Mouse (Mus musculus): ENCODE measurements around the gene Cd5.
A peak's percentile ranks its signal among the peaks of the same experiment; 100 is the strongest.

Cd5 gene

GRCm38 (mm10) chr19:10738811-10739210 lies at the start of gene Cd5:
TSS of gene Cd5 (minus strand) at chr19:10739002.
- peak; percentile 81 for DNase-seq (ENCODE audit: low read depth, low spot score)

GRCm38 (mm10) chr19:10788242-10788641 lies 49.4 kb upstream of the Cd5 start:
- no peak for DNase-seq (ENCODE audit: low read depth, low spot score)

- no peak for DNase-seq (ENCODE audit: low read depth, low spot score)
Observed at GRCm38 (mm10) chr19:10787406-10787805, 48.6 kb upstream of the Cd5 start.

DNA sequence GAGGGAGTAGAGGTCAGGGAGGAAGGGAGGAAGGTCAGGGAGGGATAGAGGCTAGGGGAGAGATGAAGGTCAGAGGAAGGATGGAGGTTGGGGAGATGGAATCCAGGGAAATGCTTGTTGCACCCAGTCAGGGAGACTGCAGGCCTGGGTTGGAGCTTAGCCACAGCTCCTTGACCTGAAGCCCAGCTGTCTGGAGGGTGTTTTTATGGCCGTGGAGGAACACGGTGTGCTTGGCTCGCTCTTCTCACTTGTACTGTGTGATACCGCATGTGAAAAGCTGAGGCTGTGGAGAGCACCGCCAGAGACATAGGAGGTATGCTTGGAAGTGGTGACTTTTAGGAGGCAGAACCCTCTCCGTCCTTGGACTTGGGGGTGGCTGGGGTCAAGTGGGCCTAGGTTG lies 48.0 kb upstream of the Cd5 start:
- DNase-seq (ENCODE audit: low read depth, low spot score) = no peak

DNA sequence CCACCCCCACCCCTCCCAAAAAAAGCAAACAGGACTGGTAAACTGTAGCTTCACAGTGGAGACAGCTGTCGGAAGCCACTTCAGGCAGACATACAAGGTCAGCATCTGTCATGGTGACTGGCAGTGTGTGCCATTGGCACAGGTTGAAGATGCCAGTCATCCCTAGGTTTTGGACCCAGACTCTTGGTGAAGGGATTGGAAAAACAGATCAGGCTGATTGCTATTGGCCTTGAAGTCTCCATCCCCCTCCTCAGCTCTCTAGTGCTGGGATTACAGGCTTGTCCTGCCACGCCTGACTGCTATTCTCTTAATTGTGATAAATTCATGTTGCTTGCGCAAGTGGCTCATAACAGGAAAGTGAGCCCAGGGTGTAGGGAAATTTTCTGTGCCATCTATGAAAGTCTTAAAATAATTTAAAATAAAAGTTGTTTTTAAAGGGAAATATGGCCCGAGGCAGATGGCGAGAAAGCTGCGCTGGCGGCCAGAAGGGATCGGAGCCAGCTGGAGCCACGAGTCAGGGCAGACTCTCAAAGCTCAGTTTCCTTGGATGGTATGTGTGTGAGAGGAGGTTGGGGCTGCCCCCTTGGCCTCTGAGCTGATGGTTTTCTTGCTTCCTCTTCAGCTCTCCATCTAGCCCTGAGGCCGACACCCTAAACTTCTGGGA lies 46.1 kb upstream of the Cd5 start:
- DNase-seq (ENCODE audit: low read depth, low spot score) = no peak

- DNase-seq (ENCODE audit: low read depth, low spot score) = no peak
Observed at GRCm38 (mm10) chr19:10784061-10784460, 45.3 kb upstream of the Cd5 start.

DNA sequence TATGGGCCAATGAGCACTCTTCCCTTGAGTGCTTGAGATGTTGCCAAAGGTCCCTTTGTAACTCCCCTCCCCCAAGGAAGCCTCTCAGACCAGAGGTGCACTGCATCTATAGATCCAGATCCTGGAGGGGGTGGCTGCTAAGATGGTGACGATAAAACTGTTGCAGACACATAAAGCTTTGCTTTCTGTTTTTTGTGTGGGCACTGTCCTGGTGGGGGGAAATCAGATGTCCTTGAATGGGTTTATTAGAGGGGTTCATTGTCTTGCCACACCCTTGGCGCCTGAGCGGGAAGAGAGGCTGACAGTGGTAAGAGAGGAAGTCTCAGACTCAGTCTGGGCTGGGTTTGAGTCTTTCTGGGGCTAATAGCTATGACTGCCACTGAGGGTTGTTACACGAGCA lies 44.4 kb upstream of the Cd5 start:
- no peak for DNase-seq (ENCODE audit: low read depth, low spot score)

DNA sequence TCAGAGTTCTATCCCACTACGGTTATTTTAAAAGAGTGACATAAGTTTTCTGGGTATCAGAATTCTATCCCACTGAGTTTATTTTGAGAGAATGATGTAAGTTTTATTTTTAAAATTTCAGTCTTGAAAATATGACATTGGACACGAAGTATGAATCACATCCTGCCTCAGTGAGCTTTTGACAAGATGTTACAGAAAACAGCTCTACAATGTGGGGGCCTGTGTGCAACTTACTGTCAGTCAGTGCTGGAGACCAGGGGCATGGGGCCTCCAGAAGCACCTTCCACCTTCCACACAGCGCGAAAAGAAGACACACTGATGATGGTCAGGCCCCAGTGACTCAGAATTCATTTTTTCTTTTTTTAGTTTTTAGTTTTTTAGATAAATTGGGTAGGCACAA lies 42.8 kb upstream of the Cd5 start:
- no peak for DNase-seq (ENCODE audit: low read depth, low spot score)

DNA sequence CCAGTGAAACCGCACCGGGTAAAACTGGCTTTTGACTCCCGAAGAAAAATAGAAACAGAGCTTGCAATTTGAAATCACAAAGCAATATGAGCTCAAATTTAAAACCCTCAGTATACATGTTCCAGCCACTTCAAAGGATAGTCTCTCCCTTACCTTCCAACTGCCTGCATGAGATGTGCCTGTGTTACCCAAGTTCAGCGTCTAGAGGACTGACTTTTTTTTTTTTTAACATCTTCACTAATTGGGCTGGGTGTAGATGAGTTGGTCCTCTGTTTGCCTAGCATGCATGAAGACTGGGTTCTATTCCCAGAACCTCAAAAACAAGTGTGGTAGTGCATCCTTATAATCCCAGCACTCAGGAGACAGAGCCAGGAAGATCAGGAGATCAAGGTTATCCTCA lies 38.1 kb upstream of the Cd5 start:
- DNase-seq (ENCODE audit: low read depth, low spot score) = no peak

GRCm38 (mm10) chr19:10774141-10774540 lies 35.3 kb upstream of the Cd5 start:
- DNase-seq (ENCODE audit: low read depth, low spot score) = no peak

DNA sequence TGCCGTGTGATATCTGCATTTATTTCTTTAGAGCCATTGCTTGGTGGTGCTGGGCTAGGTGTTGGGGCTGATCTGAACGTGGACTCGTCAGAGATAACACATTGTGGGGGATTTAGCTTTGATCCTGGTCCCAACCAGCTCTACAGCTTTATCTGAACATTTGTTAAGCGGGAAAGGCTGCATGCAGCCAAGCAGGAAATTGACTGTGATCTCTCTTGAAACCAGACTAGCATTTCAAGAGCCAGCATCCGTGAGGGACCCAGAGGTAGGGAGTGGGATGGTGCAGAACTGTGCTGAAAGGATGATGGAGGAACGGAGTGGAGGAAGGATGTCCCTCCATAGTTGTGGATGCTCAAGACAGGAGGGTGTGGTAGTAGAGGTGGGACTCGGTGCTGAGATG lies 34.6 kb upstream of the Cd5 start:
- DNase-seq (ENCODE audit: low read depth, low spot score) = no peak

GRCm38 (mm10) chr19:10772866-10773265 lies 34.1 kb upstream of the Cd5 start:
- no peak for DNase-seq (ENCODE audit: low read depth, low spot score)

- no peak for DNase-seq (ENCODE audit: low read depth, low spot score)
Observed at GRCm38 (mm10) chr19:10771995-10772394, 33.2 kb upstream of the Cd5 start.

DNA sequence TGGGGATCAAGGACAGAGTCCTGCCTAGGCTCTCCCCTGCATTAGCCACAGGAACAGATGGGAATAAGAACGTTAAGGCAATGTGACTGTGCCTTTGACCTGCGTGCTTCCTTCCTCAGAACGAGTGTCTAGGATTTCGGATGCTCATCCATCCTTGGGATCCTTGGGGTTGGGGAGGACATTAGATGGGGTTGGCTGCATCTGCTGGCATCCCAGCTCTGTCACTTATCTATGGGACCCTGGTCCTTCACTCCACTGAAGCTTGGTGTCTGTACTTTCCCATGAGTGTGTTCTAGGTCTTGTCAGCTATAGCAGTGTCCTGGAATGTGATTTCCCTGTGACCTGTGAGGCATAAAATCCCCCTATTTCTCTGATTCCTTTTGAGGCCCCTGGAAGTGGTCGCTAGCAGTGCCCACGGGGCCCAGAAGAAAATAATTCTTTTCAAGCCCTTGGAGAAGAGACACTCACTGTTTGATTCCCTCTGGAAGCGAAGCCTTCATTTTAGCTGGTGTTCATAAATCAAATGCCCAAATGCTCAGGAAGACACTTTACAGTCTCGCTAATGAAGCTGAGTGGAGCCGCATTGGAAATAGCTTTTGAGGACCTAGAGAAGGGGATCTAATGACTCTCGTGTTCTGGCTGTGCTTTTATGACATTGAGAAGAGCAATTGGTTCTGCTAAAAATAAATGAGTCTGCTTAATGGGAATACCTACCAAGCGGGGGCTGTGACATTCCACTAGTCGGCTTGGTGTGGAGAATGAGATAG lies 30.8 kb upstream of the Cd5 start:
- DNase-seq (ENCODE audit: low read depth, low spot score) = no peak

GRCm38 (mm10) chr19:10768694-10769428 lies 30.1 kb upstream of the Cd5 start:
- no peak for DNase-seq (ENCODE audit: low read depth, low spot score)

DNA sequence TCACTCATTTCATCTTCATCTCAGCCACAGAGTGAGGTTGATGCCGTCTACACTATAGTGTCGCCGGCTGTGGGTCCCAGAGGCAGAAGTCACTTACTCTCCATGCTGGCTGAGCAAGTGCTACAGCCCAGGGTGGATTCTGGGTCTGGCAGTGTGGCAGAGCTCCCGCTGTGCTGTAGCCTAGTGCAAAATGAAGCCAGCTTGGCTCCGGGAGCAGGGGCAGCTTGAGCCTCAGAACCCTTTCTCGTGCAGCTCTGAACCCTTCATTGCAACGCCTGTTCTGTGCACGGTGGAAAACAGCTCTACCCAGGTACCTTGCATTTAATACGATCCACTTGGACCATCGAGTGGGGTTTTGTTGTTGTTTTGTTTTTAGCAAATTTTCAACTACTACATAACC lies 28.8 kb upstream of the Cd5 start:
- no peak for DNase-seq (ENCODE audit: low read depth, low spot score)

DNA sequence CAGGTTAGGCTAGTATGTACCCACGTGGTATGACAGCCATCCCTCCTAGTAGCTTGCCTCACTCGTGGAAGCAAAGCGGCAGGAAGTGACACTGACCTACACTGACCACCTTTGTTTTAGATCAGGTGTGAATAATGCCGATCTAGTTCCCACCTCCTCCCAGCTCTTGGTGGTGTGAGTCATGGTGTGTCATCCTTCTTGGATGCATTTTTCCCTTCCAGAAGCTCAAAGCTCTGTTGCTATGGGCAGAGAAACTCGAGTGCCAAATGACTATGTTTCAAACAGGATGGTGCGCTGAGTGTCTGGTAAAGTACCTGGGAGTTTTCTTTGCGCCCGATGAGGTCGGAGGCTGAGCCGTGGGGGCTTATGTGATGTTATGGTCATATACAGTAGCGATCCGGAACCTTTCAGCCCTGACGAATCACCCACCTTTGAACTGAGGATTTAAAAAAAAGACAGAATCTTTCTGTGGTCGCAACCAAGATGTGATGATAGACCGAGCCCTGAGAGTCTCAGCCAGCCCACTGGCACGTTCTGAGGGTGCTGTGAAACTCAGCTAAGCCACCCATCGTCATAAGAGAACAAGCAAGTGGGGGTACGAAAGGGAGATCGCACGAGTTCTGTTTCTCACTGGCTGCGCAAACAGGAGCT lies 24.7 kb upstream of the Cd5 start:
- DNase-seq (ENCODE audit: low read depth, low spot score) = no peak

DNA sequence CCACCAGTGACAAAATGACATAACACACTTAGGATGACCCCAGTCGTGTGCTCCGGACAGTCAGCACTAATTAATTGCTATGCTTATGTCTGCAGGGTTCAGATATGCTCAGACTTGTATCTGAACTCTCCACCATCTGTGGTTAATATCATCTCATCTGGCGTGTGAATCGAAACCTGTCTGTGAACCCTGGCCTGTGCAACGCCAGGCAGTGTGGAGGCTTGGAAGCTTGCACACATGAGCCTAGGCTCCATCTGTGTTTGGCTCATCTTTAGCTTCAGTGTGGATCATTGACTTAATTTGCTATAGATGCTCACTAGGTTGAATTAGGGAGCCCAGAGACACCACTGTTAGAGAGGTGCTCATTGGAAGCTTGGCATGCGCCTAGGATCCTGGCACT lies 23.7 kb upstream of the Cd5 start:
- DNase-seq (ENCODE audit: low read depth, low spot score) = no peak

GRCm38 (mm10) chr19:10761794-10762415 lies 23.1 kb upstream of the Cd5 start:
- no peak for DNase-seq (ENCODE audit: low read depth, low spot score)

DNA sequence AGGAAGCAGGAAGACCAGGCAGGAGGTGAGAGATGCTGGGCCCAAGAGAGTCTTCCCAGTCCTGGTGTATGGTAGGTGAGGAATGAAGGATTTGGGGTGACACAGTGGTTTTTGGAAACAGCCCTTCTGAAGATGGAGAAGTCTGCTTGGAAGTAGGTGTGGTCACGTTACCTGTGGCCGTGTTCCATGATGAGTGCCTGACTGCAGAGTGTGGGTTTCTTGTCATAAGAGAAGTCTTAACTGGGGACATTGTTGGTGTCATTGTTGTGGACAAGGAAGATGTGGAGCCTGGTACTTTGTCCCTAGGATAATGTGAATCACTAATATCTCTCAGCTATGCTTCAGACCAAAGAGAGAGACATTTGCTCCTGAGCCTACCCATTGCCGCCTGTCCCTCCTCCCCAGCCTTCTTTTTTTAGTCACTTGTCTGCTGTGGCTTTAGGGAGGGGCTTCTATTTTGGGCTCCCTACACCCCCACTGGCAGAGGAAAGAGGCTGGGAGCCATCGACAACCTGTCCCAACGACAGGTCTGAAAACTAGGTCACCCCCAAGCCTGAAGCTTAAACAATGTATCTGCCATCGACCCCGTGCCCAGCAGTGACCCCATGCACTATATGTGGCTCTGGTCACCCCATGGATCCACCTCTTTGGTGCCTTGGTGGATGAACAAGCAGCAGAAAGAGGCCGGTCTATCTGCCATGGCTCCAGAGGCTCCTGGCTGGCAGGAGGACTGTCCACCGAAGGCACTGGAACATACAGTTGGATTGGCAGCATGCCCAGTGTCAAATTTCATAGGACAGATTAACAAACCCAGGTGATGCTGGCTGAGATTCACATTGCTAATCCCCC lies 21.4 kb upstream of the Cd5 start:
- DNase-seq (ENCODE audit: low read depth, low spot score) = no peak

DNA sequence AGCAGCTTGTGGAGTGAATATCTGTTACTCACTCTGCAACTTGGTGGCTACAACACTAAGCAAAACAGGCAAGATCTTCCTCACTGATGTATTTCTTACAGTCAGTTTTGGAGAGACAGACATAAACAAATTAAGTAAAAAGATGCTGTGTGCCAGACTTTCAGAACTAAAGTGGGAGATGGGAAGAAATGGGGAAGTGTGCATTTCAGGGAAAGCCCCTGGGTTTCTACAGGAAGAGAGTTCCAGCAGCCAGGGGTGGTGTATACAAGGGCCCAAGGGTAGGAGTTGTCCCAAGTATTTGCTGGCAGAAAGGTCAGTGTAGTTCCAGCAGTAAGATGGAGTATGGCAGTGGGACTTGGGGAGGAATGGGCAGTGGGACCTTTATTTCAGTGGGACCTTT lies 20.7 kb upstream of the Cd5 start:
- DNase-seq (ENCODE audit: low read depth, low spot score) = no peak
